Mouse (Mus musculus): Measurements from ENCODE around the gene Kiss1r. TPM values are rescaled to one million over a fixed set of nuclear protein-coding genes. Genes with fewer than 3 reads are reported as not detected.

Gene Kiss1r
- polyA plus RNA-seq (2016; fragmentation: Nextera tagmentation; extraction: Ambion mirVana) = 0.31 and 0.33 TPM in 2 replicates

DNA sequence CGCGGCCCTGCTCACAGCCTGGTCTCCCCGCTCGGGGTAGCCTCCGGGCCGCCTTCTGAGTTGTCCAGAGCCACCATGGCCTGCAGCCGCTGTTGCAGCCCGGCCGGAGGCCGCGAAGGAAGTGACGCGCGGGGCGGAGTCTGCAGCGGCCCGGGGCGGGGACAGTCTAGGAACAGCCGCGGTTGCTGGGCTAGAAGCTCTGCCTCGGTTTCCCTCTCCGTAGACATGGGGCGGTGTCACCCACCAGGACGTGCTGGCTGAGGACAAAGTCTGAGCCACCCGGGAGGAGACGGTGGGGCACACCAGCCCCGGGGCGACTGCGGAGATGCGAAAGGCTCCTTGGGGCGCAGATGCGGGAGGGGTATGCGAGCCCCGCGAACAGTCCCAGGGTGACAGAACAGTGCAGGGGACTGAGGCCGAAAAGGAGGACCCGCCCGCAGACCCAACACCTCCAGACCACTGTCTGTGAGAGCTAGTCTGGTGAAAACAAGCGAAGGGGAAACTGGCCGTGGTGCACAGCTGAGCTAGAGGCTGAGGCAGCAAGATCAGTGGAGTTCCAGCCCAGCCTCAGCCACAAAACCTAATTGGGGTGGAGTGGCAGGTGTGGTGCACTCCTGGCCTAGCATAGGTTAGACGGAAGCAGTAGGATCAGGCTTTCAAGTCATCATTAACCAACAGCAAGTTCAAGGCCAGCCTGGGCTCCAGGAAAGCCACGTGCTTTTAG, at the start of gene Kiss1r:
Kiss1r (plus strand) TSS at position 164 of the 724 bp plus-strand sequence.
- H3K4me3 ChIP-seq = peak within 1 kb of the TSS; percentile 88
- peaks cover 47% of the 10 kb centered on the region for H3K27me3 ChIP-seq (ENCODE audit: insufficient read depth, poor library complexity, severe bottlenecking)
- peaks cover 84% of the 10 kb centered on the region for H3K4me1 ChIP-seq
- H3K36me3 ChIP-seq = peaks cover 15% of the 10 kb centered on the region
- peak within 1 kb of the TSS; percentile 95 for H3K27ac ChIP-seq
- DNase-seq (ENCODE audit: low spot score) = peak; percentile 95
- no peaks in the 10 kb centered on the region for H3K9me3 ChIP-seq
- 3% methylated on average over 42 of the region's 42 CpGs for WGBS

DNA sequence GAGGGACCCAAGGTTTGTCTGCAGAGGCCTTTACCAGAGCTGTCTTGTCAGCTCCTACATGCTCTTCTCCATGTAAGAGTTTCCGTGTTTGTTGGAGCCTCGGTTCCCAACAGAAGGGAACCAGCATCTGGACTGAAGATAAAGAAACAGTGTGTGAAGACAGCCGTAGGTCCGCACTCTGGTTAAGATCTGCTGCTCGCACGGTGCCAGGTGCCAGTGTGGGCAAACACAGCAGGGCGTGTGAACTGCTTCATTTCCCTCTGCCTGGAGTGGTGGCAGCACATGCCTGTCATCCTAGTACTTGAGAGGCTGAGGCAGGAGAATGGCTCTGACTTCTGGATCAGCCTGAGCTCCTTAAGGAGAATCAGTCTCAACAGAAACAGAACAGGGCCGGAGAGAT, 44.9 kb upstream of the Kiss1r start:
- Histone ChIP-seq H3K27ac (no peak overlapping the region), H3K9me3 (no peaks in the 10 kb centered on the region), H3K4me3 (no peak overlapping the region), H3K36me3 (peaks cover 18% of the 10 kb centered on the region), H3K27me3 (ENCODE audit: insufficient read depth, poor library complexity, severe bottlenecking) (peaks cover 12% of the 10 kb centered on the region; the same call in 1 of the 2 replicates), H3K4me1 (peaks cover 34% of the 10 kb centered on the region)
- whole genome bisulfite sequencing = 81% methylated on average over 8 of the region's 8 CpGs
- DNase-seq (ENCODE audit: low spot score) = no peak

DNA sequence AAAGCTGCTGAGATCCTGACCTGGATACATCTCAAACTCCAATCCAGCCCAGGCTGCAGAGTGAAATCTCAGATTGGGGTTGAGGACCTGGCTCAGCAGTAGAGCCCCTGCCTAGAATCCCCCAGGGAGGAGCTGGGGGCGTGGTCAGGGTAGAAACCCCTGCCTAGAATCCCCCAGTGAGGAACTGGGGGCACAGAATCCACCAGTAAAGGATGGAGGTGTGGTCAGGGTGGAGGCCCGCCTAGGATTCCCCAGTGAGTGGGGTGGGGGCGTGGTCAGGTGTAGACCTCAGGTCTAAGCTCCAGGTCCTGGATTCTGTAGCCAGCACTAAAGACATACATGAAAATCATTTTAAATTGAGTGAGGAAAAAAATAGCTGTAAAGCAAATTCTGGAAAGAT, 43.9 kb upstream of the Kiss1r start:
- DNase-seq (ENCODE audit: low spot score) = no peak
- H3K9me3 ChIP-seq = no peaks in the 10 kb centered on the region
- H3K36me3 ChIP-seq = peaks cover 12% of the 10 kb centered on the region
- WGBS = 48% methylated on average over 3 of the region's 3 CpGs
- peak overlapping the region; percentile 71; the same call in 1 of the 2 replicates for H3K4me3 ChIP-seq
- peaks cover 34% of the 10 kb centered on the region for H3K4me1 ChIP-seq
- H3K27me3 ChIP-seq (ENCODE audit: insufficient read depth, poor library complexity, severe bottlenecking) = peaks cover 12% of the 10 kb centered on the region
- no peak overlapping the region for H3K27ac ChIP-seq

DNA sequence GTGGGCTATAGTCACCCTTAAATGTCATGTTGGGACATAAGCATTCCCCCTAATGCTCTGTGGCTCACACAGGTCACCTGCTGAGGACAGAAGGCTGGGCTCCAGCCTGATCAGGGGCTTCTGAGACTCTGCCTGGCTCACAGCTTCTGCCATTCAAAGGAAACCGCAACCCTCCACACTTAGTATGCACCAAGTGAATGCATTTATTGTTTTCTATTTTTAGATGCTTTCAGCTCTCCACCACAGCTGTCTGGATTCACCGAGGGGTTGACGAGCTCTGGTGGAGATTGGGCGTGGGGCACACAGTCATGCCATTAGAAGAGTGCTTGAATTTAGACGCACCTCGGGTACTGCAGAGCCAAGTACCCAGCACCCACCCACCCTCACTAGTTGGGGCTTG, 43.5 kb upstream of the Kiss1r start:
- no peak for DNase-seq (ENCODE audit: low spot score)
- H3K36me3 ChIP-seq = peaks cover 12% of the 10 kb centered on the region
- H3K4me3 ChIP-seq = peak overlapping the region; percentile 71
- peaks cover 12% of the 10 kb centered on the region for H3K27me3 ChIP-seq (ENCODE audit: insufficient read depth, poor library complexity, severe bottlenecking)
- 15% methylated on average over 6 of the region's 6 CpGs for WGBS
- no peaks in the 10 kb centered on the region for H3K9me3 ChIP-seq
- H3K4me1 ChIP-seq = peaks cover 34% of the 10 kb centered on the region
- 0 out of 2 replicates have a peak overlapping the region, but pooled peaks have one; percentile 88 for H3K27ac ChIP-seq

DNA sequence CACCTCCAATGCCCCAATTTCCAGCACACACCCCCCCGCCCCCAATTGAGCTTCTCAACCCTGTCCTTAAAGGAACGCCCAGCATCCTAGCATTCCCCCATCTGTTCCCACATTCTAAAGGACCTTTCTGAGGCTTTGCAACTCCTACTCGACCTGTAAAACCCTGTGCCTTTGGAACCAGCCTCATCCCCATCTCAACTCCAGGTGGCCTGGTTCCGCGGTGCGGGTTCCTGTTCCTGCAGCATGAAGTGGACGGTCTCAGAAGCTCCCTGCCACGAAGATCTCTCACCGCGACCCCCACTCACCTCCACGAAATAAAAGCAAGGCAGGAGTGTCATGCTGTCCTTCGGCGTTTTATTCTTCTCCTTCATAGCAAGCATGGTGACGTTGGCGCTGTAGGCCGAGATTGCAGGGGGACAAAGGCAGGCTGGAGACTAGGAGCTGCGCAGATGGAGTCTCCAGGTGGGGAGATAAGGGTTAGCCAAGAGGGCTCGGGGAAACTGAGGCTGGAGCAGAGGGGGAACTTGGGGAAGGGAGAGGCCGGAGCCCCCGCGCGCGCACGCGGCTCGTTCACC, 43.0 kb upstream of the Kiss1r start:
- Histone ChIP-seq H3K9me3 (no peaks in the 10 kb centered on the region), H3K27ac (peak overlapping the region; percentile 88), H3K4me3 (peak overlapping the region; percentile 71), H3K36me3 (peaks cover 12% of the 10 kb centered on the region), H3K4me1 (peaks cover 34% of the 10 kb centered on the region), H3K27me3 (ENCODE audit: insufficient read depth, poor library complexity, severe bottlenecking) (peaks cover 12% of the 10 kb centered on the region)
- no peak for DNase-seq (ENCODE audit: low spot score)
- WGBS = 5% methylated on average over 26 of the region's 26 CpGs

DNA sequence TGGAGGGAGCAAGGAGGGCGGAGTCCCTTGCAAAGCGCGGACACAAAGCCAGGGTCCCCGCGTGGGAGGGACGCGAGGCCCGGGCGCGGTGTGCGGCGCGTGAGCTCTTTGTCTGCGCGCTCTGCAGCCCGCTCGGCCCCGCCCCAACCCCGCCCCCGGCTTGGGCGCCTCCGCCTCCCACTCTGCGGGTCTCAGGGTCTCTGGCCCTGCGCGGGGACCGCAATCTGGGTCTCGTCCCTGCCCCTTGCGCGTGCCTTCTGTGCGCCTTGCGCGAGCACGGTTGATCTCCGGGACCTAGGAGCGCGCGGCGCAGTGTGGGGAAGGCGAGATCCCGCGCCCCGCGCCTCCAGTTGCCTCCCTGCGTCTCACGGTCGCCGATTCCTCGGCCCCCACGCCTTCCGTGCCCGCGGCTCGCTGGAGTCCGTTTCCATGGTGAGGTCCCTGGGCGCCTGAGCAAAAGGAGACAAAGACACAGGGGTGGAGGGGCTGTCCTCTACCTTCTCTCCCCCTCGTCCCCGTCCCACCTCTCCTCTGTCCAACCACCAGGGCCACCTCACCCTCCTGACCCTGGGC, 42.4 kb upstream of the Kiss1r start, which contains the start of the genes Prtn3 and Plppr3:
Prtn3 (plus strand) TSS at position 187 of the 573 bp plus-strand sequence.
Plppr3 (minus strand) TSS at position 345 of the 573 bp plus-strand sequence.
- DNase-seq (ENCODE audit: low spot score) = no peak
- Histone ChIP-seq H3K27ac (peak within 1 kb of the TSS; percentile 88), H3K36me3 (peaks cover 8% of the 10 kb centered on the region), H3K4me3 (peak within 1 kb of the TSS; percentile 71), H3K27me3 (ENCODE audit: insufficient read depth, poor library complexity, severe bottlenecking) (peaks cover 12% of the 10 kb centered on the region), H3K9me3 (no peaks in the 10 kb centered on the region), H3K4me1 (peaks cover 37% of the 10 kb centered on the region)
- under 1% methylated on average over 55 of the region's 57 CpGs for WGBS

DNA sequence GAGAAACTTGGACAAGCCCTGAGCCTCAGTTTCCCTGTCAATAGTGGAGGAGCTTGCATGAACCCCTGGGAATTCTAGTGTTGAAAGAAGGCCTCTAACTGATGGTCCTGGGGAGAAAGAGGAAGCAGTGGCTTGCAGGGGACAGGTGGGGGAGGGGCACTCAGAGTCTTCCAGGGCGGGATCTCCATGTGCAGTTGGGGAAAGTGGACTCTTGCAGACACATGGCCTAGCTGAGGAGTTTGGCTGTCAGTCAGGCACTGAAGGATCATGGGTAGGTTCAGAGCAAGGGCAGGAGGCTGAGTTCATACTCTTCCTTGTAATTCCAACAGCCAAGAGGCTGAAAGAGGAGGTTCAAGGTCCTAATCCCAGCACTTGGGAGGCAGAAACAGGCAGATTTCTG, 39.6 kb upstream of the Kiss1r start:
- WGBS = 32% methylated on average over 1 of the region's 1 CpGs
- 0 out of 2 replicates have a peak overlapping the region, but pooled peaks have one; percentile 7 for H3K27ac ChIP-seq
- H3K4me3 ChIP-seq = no peak overlapping the region
- peaks cover 32% of the 10 kb centered on the region for H3K27me3 ChIP-seq (ENCODE audit: insufficient read depth, poor library complexity, severe bottlenecking)
- H3K4me1 ChIP-seq = peaks cover 64% of the 10 kb centered on the region
- no peaks in the 10 kb centered on the region for H3K9me3 ChIP-seq
- H3K36me3 ChIP-seq = no peaks in the 10 kb centered on the region
- no peak for DNase-seq (ENCODE audit: low spot score)

DNA sequence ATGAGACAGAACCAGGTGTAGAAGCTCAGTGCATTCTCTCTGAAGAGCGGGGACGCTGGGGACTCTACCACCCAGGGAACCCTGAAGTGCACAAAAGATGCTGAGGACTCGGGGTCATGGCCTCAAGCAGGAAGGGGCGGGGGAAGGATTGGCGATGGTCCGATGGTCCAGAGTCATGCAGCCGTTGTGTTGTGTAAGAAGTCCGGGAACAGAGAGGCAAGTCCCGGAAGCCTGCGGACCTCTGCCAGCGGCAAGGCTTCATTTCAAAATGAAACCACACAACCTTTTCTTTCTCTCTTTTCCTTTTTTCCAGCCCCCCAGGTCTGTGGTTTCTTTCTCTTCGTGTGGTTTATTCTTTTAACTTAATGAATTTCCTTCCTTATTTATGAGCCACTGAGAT, 39.0 kb upstream of the Kiss1r start:
- Histone ChIP-seq H3K9me3 (no peaks in the 10 kb centered on the region), H3K27ac (no peak overlapping the region), H3K27me3 (ENCODE audit: insufficient read depth, poor library complexity, severe bottlenecking) (peaks cover 38% of the 10 kb centered on the region), H3K4me3 (no peak overlapping the region), H3K4me1 (peaks cover 67% of the 10 kb centered on the region), H3K36me3 (no peaks in the 10 kb centered on the region)
- 59% methylated on average over 12 of the region's 12 CpGs for WGBS
- DNase-seq (ENCODE audit: low spot score) = no peak

DNA sequence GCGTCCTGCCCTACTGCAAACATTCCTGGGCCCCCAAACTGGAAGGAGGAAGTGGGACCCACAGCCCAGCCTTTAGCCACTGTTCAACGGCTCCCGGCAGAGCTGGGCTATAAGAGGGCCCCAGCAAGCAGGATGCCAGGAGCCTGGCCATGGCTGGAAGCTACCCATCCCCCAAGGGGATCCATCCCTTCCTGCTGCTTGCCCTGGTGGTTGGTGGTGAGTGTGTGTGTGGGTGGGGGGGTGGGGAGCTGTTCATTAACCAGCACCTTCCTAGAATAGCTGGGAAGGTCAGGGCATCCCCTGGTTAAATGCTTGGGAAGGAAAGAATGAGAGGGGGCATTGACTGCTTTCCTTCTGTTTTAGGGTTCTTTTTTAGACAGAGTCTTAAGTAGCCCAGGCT, 37.2 kb upstream of the Kiss1r start:
- Histone ChIP-seq H3K36me3 (no peaks in the 10 kb centered on the region), H3K27me3 (ENCODE audit: insufficient read depth, poor library complexity, severe bottlenecking) (peaks cover 45% of the 10 kb centered on the region), H3K4me3 (no peak overlapping the region), H3K27ac (no peak overlapping the region), H3K4me1 (peaks cover 61% of the 10 kb centered on the region), H3K9me3 (no peaks in the 10 kb centered on the region)
- DNase-seq (ENCODE audit: low spot score) = no peak
- 30% methylated on average over 3 of the region's 3 CpGs for WGBS

DNA sequence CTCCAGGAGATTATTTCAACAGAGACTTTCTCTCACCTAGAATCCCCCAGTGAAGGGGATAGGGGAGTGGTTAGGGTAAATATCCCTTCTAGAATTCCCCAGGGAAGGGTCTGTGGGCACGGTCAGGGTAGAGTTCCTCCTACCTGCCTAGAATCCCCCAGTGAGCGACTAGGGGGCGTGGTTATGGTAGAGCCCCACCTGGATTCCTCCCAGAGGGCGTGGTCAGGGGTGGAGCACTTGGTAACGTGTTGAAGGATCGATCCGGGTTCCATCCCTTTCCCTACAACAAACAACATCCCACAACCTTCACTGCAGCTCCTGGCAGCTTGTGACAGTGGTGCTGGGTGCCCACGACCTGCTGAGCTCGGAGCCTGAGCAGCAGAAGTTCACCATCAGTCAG, 36.0 kb upstream of the Kiss1r start:
- 20% methylated on average over 9 of the region's 9 CpGs for WGBS
- Histone ChIP-seq H3K27me3 (ENCODE audit: insufficient read depth, poor library complexity, severe bottlenecking) (peaks cover 38% of the 10 kb centered on the region), H3K9me3 (no peaks in the 10 kb centered on the region), H3K4me3 (peak overlapping the region; percentile 30; the same call in 1 of the 2 replicates), H3K4me1 (peaks cover 53% of the 10 kb centered on the region), H3K36me3 (no peaks in the 10 kb centered on the region), H3K27ac (0 out of 2 replicates have a peak overlapping the region, but pooled peaks have one; percentile 48)
- DNase-seq (ENCODE audit: low spot score) = no peak

DNA sequence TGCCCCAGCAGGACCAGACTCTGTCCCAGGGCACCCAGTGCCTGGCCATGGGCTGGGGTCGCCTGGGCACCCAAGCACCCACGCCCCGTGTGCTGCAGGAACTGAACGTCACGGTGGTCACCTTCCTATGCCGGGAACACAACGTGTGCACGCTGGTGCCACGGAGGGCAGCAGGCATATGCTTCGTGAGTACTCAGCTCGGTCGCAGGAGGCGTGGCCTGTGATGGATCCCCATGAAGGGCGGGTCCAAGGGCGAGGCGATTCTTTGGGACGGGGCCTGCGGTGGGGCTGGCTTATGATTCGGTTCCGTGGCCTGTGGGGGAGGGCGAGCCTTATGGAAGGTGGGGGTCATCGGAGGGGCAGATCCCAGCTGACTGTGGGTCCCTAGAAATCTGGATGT, 34.8 kb upstream of the Kiss1r start:
- Histone ChIP-seq H3K9me3 (no peaks in the 10 kb centered on the region), H3K36me3 (no peaks in the 10 kb centered on the region), H3K4me1 (peaks cover 51% of the 10 kb centered on the region), H3K4me3 (peak overlapping the region; percentile 44), H3K27me3 (ENCODE audit: insufficient read depth, poor library complexity, severe bottlenecking) (peaks cover 38% of the 10 kb centered on the region), H3K27ac (no peak overlapping the region; the same call in 1 of the 2 replicates)
- DNase-seq (ENCODE audit: low spot score) = no peak
- WGBS = 8% methylated on average over 22 of the region's 22 CpGs

DNA sequence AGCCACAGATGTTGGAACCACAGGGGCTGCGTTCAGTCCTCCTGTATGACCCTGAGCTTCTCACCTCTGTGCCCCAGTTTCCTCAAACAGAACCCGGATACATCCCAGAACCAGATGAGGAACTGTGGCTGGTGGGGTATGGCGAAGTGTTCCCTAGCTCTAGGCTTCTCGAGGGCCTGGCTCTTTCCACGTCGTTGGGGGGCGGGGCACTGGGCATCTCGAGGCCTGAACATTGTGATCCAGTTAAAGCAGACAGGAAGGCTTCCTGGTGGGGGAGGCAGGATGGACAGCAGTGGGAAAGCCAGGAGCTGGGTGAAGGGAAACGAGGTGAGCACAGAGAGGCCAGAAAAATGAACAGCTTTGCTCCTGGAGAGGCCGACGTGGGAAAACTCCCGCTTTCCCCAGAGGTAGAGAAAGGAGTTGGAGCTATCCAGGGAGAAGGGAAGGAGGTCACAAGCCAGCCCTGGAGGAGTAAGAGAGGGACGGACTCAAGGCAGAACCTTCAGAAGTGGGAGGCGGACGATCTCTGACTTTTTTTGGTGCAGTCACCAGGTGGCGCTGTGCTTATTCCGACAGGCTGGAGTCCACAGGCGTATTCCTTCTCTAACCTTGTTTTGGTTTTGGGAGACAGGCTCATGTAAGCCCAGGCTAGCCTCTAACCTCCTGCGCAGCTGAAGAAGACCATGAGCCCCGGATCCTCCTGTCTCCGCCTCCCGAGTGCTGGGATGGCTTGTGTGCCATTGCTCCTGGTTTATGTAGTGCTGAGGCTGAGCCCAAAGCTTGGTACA, 33.3 kb upstream of the Kiss1r start:
- H3K4me3 ChIP-seq = peak overlapping the region; percentile 16
- DNase-seq (ENCODE audit: low spot score) = peak; percentile 88
- H3K4me1 ChIP-seq = peaks cover 47% of the 10 kb centered on the region
- no peaks in the 10 kb centered on the region for H3K9me3 ChIP-seq
- H3K27me3 ChIP-seq (ENCODE audit: insufficient read depth, poor library complexity, severe bottlenecking) = peaks cover 49% of the 10 kb centered on the region
- H3K36me3 ChIP-seq = no peaks in the 10 kb centered on the region
- H3K27ac ChIP-seq = 0 out of 2 replicates have a peak overlapping the region, but pooled peaks have one; percentile 29
- 13% methylated on average over 22 of the region's 22 CpGs for WGBS

Data from heart, embryonic 10.5 days (tissue).